Mouse (Mus musculus): ENCODE data around the gene Eea1.

- TF ChIP-seq CTCF (IDR thresholded peaks at IDR 0.05; ENCODE audit: control insufficient read depth, insufficient read depth, insufficient read length) = peak; percentile 78
- TF ChIP-seq MAX (IDR thresholded peaks at IDR 0.05) = no peak
- no peak for TF ChIP-seq MYOD1 (IDR thresholded peaks at IDR 0.05; ENCODE audit: control insufficient read depth, insufficient read length, low read depth)
Observed at GRCm38 (mm10) chr10:95898471-95899154, 41.8 kb upstream of the Eea1 start.

Measured in C2C12 (cell line).